Mouse (Mus musculus) forebrain, embryonic 16.5 days (tissue): ENCODE data around the gene Fam222a. TPM values are rescaled to one million over a fixed set of nuclear protein-coding genes. Genes with fewer than 3 reads are reported as not detected.
A peak's percentile ranks its signal among the peaks of the same experiment; 100 is the strongest.

Experiments used
- ATAC-seq: fragments of 200-750 bp; cut with Nextera tagmentation; 2 replicates; pipeline ENCODE4 v1.8.0; 2017; ENCODE audit warnings: mild to moderate bottlenecking, moderate library complexity
- H3K27ac ChIP-seq: fragments of 300-500 bp; sonication (generic); 2 replicates; pipeline ENCODE4 v1.5.1; 2014; ENCODE audit warnings: low read length, control low read depth
- H3K27me3 ChIP-seq: fragments of 300-500 bp; sonication (generic); replicated peaks from 2 replicates; pipeline ENCODE4 v1.6.1; 2014; ENCODE audit warnings: low read length; ENCODE audit not compliant: control insufficient read depth, insufficient read depth
- H3K36me3 ChIP-seq: fragments of 300-500 bp; sonication (generic); 2 replicates; pipeline ENCODE4 v1.6.1; 2014; ENCODE audit not compliant: control insufficient read depth, insufficient read depth
- H3K4me1 ChIP-seq: fragments of 300-500 bp; sonication (generic); replicated peaks from 2 replicates; pipeline ENCODE4 v1.6.1; 2014; ENCODE audit warnings: low read length; ENCODE audit not compliant: control insufficient read depth, insufficient read depth
- H3K4me2 ChIP-seq: fragments of 300-500 bp; sonication (generic); 2 replicates; pipeline ENCODE4 v1.6.1; 2014; ENCODE audit warnings: mild to moderate bottlenecking, low read length, control low read depth
- H3K4me3 ChIP-seq: fragments of 300-500 bp; sonication (generic); replicated peaks from 2 replicates; pipeline ENCODE4 v1.5.1; 2014; ENCODE audit warnings: mild to moderate bottlenecking, low read length, control low read depth
- H3K9ac ChIP-seq: fragments of 300-500 bp; sonication (generic); replicated peaks from 2 replicates; pipeline ENCODE4 v1.6.1; 2014; ENCODE audit warnings: low read depth, low read length, control low read depth
- H3K9me3 ChIP-seq: fragments of 300-500 bp; sonication (generic); 2 replicates; pipeline ENCODE4 v1.6.1; 2016; ENCODE audit warnings: low read length; ENCODE audit not compliant: control insufficient read depth
- WGBS: fragments of 180-500 bp; shearing (Covaris S2); extraction: QIAGEN DNeasy Blood & Tissue Kit; methylation state at CpG from one replicate; pipeline ENCODE4 v1.1.7; 2014; 5-methylcytosine and 5-hydroxymethylcytosine counted together
- polyA plus RNA-seq: library from polyadenylated mRNA; unstranded; fragments of >200 nt; fragmentation: Nextera tagmentation; extraction: Ambion mirVana; gene quantifications from 2 replicates; pipeline ENCODE4 v1.2.1, GENCODE M21; 2015

Fam222a gene
- polyA plus RNA-seq, 1 experiment from 2014 or later = 4.3 TPM

GRCm38 (mm10) chr5:114593949-114594348 is 26.1 kb downstream of the Fam222a start:
- no peak overlapping the region for H3K4me2 ChIP-seq
- H3K36me3 ChIP-seq = no peaks in the 10 kb centered on the region
- H3K4me3 ChIP-seq = no peak overlapping the region
- H3K27ac ChIP-seq = no peak overlapping the region
- no peak overlapping the region for H3K9ac ChIP-seq
- H3K4me1 ChIP-seq = peaks cover 64% of the 10 kb centered on the region
- WGBS = 82% methylated on average over 5 of the region's 5 CpGs
- no peak for ATAC-seq
- peaks cover 10% of the 10 kb centered on the region for H3K27me3 ChIP-seq
- H3K9me3 ChIP-seq = no peaks in the 10 kb centered on the region

GRCm38 (mm10) chr5:114594741-114595241 is 27.0 kb downstream of the Fam222a start:
- H3K9ac ChIP-seq = no peak overlapping the region
- H3K9me3 ChIP-seq = no peaks in the 10 kb centered on the region
- peaks cover 10% of the 10 kb centered on the region for H3K27me3 ChIP-seq
- WGBS = 86% methylated on average over 15 of the region's 15 CpGs
- H3K4me2 ChIP-seq = no peak overlapping the region
- no peaks in the 10 kb centered on the region for H3K36me3 ChIP-seq
- no peak for ATAC-seq
- no peak overlapping the region for H3K4me3 ChIP-seq
- peaks cover 55% of the 10 kb centered on the region for H3K4me1 ChIP-seq
- H3K27ac ChIP-seq = no peak overlapping the region

GRCm38 (mm10) chr5:114596604-114597003 is 28.8 kb downstream of the Fam222a start:
- Histone ChIP-seq H3K4me3 (no peak overlapping the region), H3K36me3 (no peaks in the 10 kb centered on the region), H3K9ac (no peak overlapping the region), H3K27ac (no peak overlapping the region), H3K9me3 (no peaks in the 10 kb centered on the region), H3K4me1 (peaks cover 37% of the 10 kb centered on the region), H3K27me3 (peaks cover 4% of the 10 kb centered on the region; the same call in 1 of the 2 replicates), H3K4me2 (no peak overlapping the region)
- no peak for ATAC-seq
- WGBS = 53% methylated on average over 10 of the region's 10 CpGs

- no peaks in the 10 kb centered on the region for H3K36me3 ChIP-seq
- H3K27me3 ChIP-seq = peaks cover 3% of the 10 kb centered on the region; the same call in 1 of the 2 replicates
- no peak overlapping the region for H3K4me2 ChIP-seq
- H3K4me3 ChIP-seq = no peak overlapping the region
- H3K9ac ChIP-seq = no peak overlapping the region
- H3K9me3 ChIP-seq = no peaks in the 10 kb centered on the region
- ATAC-seq = no peak
- peaks cover 32% of the 10 kb centered on the region for H3K4me1 ChIP-seq
- no peak overlapping the region for H3K27ac ChIP-seq
- WGBS = 40% methylated on average over 8 of the region's 8 CpGs
Measured at GRCm38 (mm10) chr5:114597222-114597621, 29.4 kb downstream of the Fam222a start.

GRCm38 (mm10) chr5:114597652-114598051 is 29.8 kb downstream of the Fam222a start:
- no peaks in the 10 kb centered on the region for H3K36me3 ChIP-seq
- no peaks in the 10 kb centered on the region for H3K9me3 ChIP-seq
- peaks cover 3% of the 10 kb centered on the region; the same call in 1 of the 2 replicates for H3K27me3 ChIP-seq
- no peak overlapping the region for H3K4me3 ChIP-seq
- H3K4me2 ChIP-seq = no peak overlapping the region
- peaks cover 27% of the 10 kb centered on the region for H3K4me1 ChIP-seq
- H3K9ac ChIP-seq = no peak overlapping the region
- no peak overlapping the region for H3K27ac ChIP-seq
- 49% methylated on average over 6 of the region's 6 CpGs for WGBS
- no peak for ATAC-seq

GRCm38 (mm10) chr5:114602012-114602411 is 34.2 kb downstream of the Fam222a start:
- Histone ChIP-seq H3K4me2 (no peak overlapping the region), H3K9me3 (no peaks in the 10 kb centered on the region), H3K4me3 (no peak overlapping the region), H3K9ac (no peak overlapping the region), H3K27me3 (peaks cover 10% of the 10 kb centered on the region), H3K36me3 (no peaks in the 10 kb centered on the region), H3K4me1 (peaks cover 30% of the 10 kb centered on the region), H3K27ac (no peak overlapping the region)
- 83% methylated on average over 8 of the region's 8 CpGs for WGBS
- ATAC-seq = no peak

GRCm38 (mm10) chr5:114603975-114604374 is 36.2 kb downstream of the Fam222a start:
- 79% methylated on average over 5 of the region's 5 CpGs for WGBS
- Histone ChIP-seq H3K4me1 (peaks cover 46% of the 10 kb centered on the region), H3K9ac (no peak overlapping the region)

GRCm38 (mm10) chr5:114604781-114605290 is 37.0 kb downstream of the Fam222a start:
- H3K4me3 ChIP-seq = no peak overlapping the region
- no peaks in the 10 kb centered on the region for H3K9me3 ChIP-seq
- peak; percentile 62 for ATAC-seq
- peaks cover 13% of the 10 kb centered on the region for H3K27me3 ChIP-seq
- H3K36me3 ChIP-seq = no peaks in the 10 kb centered on the region
- H3K9ac ChIP-seq = no peak overlapping the region
- no peak overlapping the region for H3K4me2 ChIP-seq
- 4% methylated on average over 11 of the region's 11 CpGs for WGBS
- H3K4me1 ChIP-seq = peaks cover 51% of the 10 kb centered on the region
- H3K27ac ChIP-seq = 0 out of 2 replicates have a peak overlapping the region, but pooled peaks have one; percentile 14

More at GRCm38 (mm10) chr5:114603975-114604374, 36.2 kb downstream of the Fam222a start:
- Histone ChIP-seq H3K4me3 (no peak overlapping the region), H3K4me2 (no peak overlapping the region), H3K27me3 (peaks cover 10% of the 10 kb centered on the region), H3K27ac (no peak overlapping the region), H3K9me3 (no peaks in the 10 kb centered on the region), H3K36me3 (no peaks in the 10 kb centered on the region)
- ATAC-seq = no peak

- H3K27me3 ChIP-seq = peaks cover 19% of the 10 kb centered on the region
- H3K4me3 ChIP-seq = no peak overlapping the region
- peaks cover 51% of the 10 kb centered on the region for H3K4me1 ChIP-seq
- H3K36me3 ChIP-seq = no peaks in the 10 kb centered on the region
- H3K4me2 ChIP-seq = no peak overlapping the region
- no peak overlapping the region for H3K9ac ChIP-seq
- no peaks in the 10 kb centered on the region for H3K9me3 ChIP-seq
- no peak overlapping the region for H3K27ac ChIP-seq
- no peak for ATAC-seq
- 77% methylated on average over 6 of the region's 6 CpGs for WGBS
Measured at GRCm38 (mm10) chr5:114605981-114606380, 38.2 kb downstream of the Fam222a start.
